Comparison of ENCODE assay signal across 16 mouse cellular contexts in the genomic region with DNA sequence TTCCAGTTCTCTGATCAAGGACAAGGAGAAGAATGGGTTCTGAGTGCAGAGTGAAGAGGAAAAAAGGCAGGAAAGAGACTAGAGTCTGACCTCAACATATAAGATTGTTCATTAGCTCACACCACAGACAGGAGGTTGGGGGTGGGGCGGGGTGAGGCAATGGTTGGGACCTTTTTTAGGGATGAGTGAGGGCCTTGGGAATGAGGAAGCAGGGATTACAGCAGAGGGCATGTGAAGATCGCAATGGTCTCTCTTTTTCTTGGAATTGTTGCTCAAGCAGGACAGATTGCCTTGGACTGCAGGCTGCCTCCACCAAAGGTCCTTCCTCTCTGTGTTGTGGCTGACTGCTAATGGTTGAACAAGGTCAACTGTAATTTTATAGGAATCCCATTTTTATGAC. TPM values are rescaled to one million over a fixed set of nuclear protein-coding genes. Genes with fewer than 3 reads are reported as not detected.
DNase-seq lines count a peak whose midpoint lies in the region; ATAC-seq and TF ChIP-seq lines count a peak whose summit lies in the region.
"Had no signal": no experiment of that assay in that cellular context is flagged by ENCODE, and none has a peak within 500 bp of the region (broad histone marks: within the 10 kb centered on the region; RNA-seq: fewer than 3 reads in every experiment).

No protein-coding gene starts in this region.

- 64% methylated on average over 2 of the region's 2 CpGs for WGBS in kidney, postnatal 0 days
- WGBS in kidney, embryonic 16.5 days = 67% methylated on average over 2 of the region's 2 CpGs
- 74% methylated on average over 2 of the region's 2 CpGs for WGBS in midbrain, embryonic 14.5 days

- H3K27ac ChIP-seq in kidney, postnatal 0 days = no peak overlapping the region
- H3K27ac ChIP-seq in kidney, embryonic 16.5 days (ENCODE audit: low read length) = no peak overlapping the region
- no peak overlapping the region for H3K27ac ChIP-seq in midbrain, embryonic 14.5 days (replicated peaks; ENCODE audit: low read depth, low read length)
- H3K27ac ChIP-seq: embryonic facial prominence, embryonic 15.5 days; heart, embryonic 15.5 days; midbrain, embryonic 13.5 days had no signal

- TF ChIP-seq CTCF in kidney, postnatal 0 days (IDR thresholded peaks at IDR 0.05; ENCODE audit: low read depth) = no peak

- H3K4me2 ChIP-seq in kidney, postnatal 0 days (ENCODE audit: low read length) = no peak overlapping the region
- no peak overlapping the region for H3K4me2 ChIP-seq in kidney, embryonic 16.5 days (replicated peaks; ENCODE audit: low read depth, low read length)
- H3K4me2 ChIP-seq in midbrain, embryonic 14.5 days (ENCODE audit: low read length) = no peak overlapping the region
- H3K4me2 ChIP-seq: embryonic facial prominence, embryonic 15.5 days; heart, embryonic 15.5 days; midbrain, embryonic 13.5 days had no signal

- DNase-seq in kidney, postnatal 0 days (ENCODE audit: low spot score) = no peak
- DNase-seq in adipocyte (ENCODE audit: low spot score) = peak; percentile 25
- peak; percentile 71 to 78 for DNase-seq in adrenal gland, postnatal 36 days
- DNase-seq in lung, postnatal 14 days = peak; percentile 28
- DNase-seq in right cerebral cortex, postnatal 10 days (ENCODE audit: low spot score in 2 of 2) = no peak
- no peak for DNase-seq in kidney, postnatal 10 days
- no peak for DNase-seq in midbrain, embryonic 14.5 days
- DNase-seq: cerebellum, postnatal 14 days; left cerebral cortex, postnatal 4 days had no signal

- no peak overlapping the region for H3K9ac ChIP-seq in kidney, postnatal 0 days (ENCODE audit: low read depth, low read length)
- no peak overlapping the region for H3K9ac ChIP-seq in kidney, embryonic 16.5 days (replicated peaks; ENCODE audit: low read length)
- no peak overlapping the region for H3K9ac ChIP-seq in midbrain, embryonic 14.5 days (replicated peaks; ENCODE audit: low read length)
- H3K9ac ChIP-seq: embryonic facial prominence, embryonic 15.5 days; heart, embryonic 15.5 days; midbrain, embryonic 13.5 days had no signal

- H3K27me3 ChIP-seq in kidney, postnatal 0 days (ENCODE audit: insufficient read depth, low read length) = no peaks in the 10 kb centered on the region
- H3K27me3 ChIP-seq in kidney, embryonic 16.5 days (ENCODE audit: insufficient read depth, low read length) = no peaks in the 10 kb centered on the region
- no peaks in the 10 kb centered on the region for H3K27me3 ChIP-seq in midbrain, embryonic 14.5 days (ENCODE audit: control insufficient read depth, insufficient read depth, low read length)
- H3K27me3 ChIP-seq: embryonic facial prominence, embryonic 15.5 days; heart, embryonic 15.5 days; midbrain, embryonic 13.5 days had no signal

- no peaks in the 10 kb centered on the region for H3K9me3 ChIP-seq in kidney, postnatal 0 days (replicated peaks; ENCODE audit: low read length)
- no peaks in the 10 kb centered on the region for H3K9me3 ChIP-seq in kidney, embryonic 16.5 days (ENCODE audit: low read length)
- no peaks in the 10 kb centered on the region for H3K9me3 ChIP-seq in midbrain, embryonic 14.5 days (ENCODE audit: control insufficient read depth, low read length)
- H3K9me3 ChIP-seq: embryonic facial prominence, embryonic 15.5 days; heart, embryonic 15.5 days; midbrain, embryonic 13.5 days had no signal

- H3K4me1 ChIP-seq in kidney, postnatal 0 days (replicated peaks; ENCODE audit: insufficient read depth, low read length) = no peaks in the 10 kb centered on the region
- H3K4me1 ChIP-seq in kidney, embryonic 16.5 days (ENCODE audit: insufficient read depth, low read length) = no peaks in the 10 kb centered on the region
- no peaks in the 10 kb centered on the region for H3K4me1 ChIP-seq in midbrain, embryonic 14.5 days (ENCODE audit: control insufficient read depth, insufficient read depth, low read length)
- H3K4me1 ChIP-seq: embryonic facial prominence, embryonic 15.5 days; midbrain, embryonic 13.5 days had no signal

- ATAC-seq in kidney, postnatal 0 days (replicated peaks; ENCODE audit: low FRiP score, low read depth) = 0 out of 2 replicates have a peak, but pooled peaks have one; percentile 40
- ATAC-seq in kidney, embryonic 16.5 days (ENCODE audit: low FRiP score, low TSS enrichment) = no peak
- no peak for ATAC-seq in midbrain, embryonic 14.5 days (ENCODE audit: low FRiP score, low TSS enrichment)
- ATAC-seq: inflammation-experienced regulatory T-cells, adult 6 months; midbrain, embryonic 13.5 days had no signal

- no peaks in the 10 kb centered on the region for H3K36me3 ChIP-seq in kidney, postnatal 0 days (ENCODE audit: insufficient read depth, low read length)
- no peaks in the 10 kb centered on the region for H3K36me3 ChIP-seq in kidney, embryonic 16.5 days (ENCODE audit: insufficient read depth, low read length)
- no peaks in the 10 kb centered on the region for H3K36me3 ChIP-seq in midbrain, embryonic 14.5 days (ENCODE audit: control insufficient read depth, insufficient read depth, low read length)
- H3K36me3 ChIP-seq: embryonic facial prominence, embryonic 15.5 days; heart, embryonic 15.5 days; midbrain, embryonic 13.5 days had no signal

- no peak overlapping the region for H3K4me3 ChIP-seq in kidney, postnatal 0 days (replicated peaks; ENCODE audit: low read depth, low read length)
- H3K4me3 ChIP-seq in kidney, embryonic 16.5 days (ENCODE audit: low read length) = no peak overlapping the region
- H3K4me3 ChIP-seq in midbrain, embryonic 14.5 days (replicated peaks; ENCODE audit: low read depth, low read length) = no peak overlapping the region
- H3K4me3 ChIP-seq: embryonic facial prominence, embryonic 15.5 days; heart, embryonic 15.5 days; midbrain, embryonic 13.5 days had no signal

RNA-seq across cellular contexts. Expression of gene Pklr, which starts 12.6 kb away (rescaled TPM):
- 3.7 and 6.8 TPM in 2 replicates for polyA plus RNA-seq in kidney, postnatal 0 days (2015; fragmentation: Nextera tagmentation; extraction: Ambion mirVana)
- 4.7 and 5.0 TPM in 2 replicates for polyA plus RNA-seq in kidney, embryonic 16.5 days (2015; fragmentation: Nextera tagmentation; extraction: Ambion mirVana)
- not detected for total RNA-seq in adrenal gland, postnatal 36 days (2021)
- 0.07 and 0.29 TPM in 2 replicates for polyA plus RNA-seq in midbrain, embryonic 14.5 days (2014; fragmentation: Nextera tagmentation; extraction: Ambion mirVana)
- polyA plus RNA-seq: inflammation-experienced regulatory T-cells, adult 6 months; midbrain, embryonic 13.5 days had no signal

RNA-seq across cellular contexts. Expression of gene Fdps, which starts 21.6 kb away (rescaled TPM):
- 138 and 150 TPM in 2 replicates for polyA plus RNA-seq in kidney, postnatal 0 days (2015; fragmentation: Nextera tagmentation; extraction: Ambion mirVana)
- polyA plus RNA-seq in kidney, embryonic 16.5 days (2015; fragmentation: Nextera tagmentation; extraction: Ambion mirVana) = 175 and 179 TPM in 2 replicates
- 100 to 1,000 TPM; 353 to 497 TPM for total RNA-seq in adrenal gland, postnatal 36 days (2021)
- 364 and 475 TPM in 2 replicates for polyA plus RNA-seq in midbrain, embryonic 14.5 days (2014; fragmentation: Nextera tagmentation; extraction: Ambion mirVana)

RNA-seq across cellular contexts. Expression of gene Gm43738, which starts 22.4 kb away (rescaled TPM):
- polyA plus RNA-seq in kidney, postnatal 0 days (2015; fragmentation: Nextera tagmentation; extraction: Ambion mirVana) = not detected in 2 replicates
- polyA plus RNA-seq in kidney, embryonic 16.5 days (2015; fragmentation: Nextera tagmentation; extraction: Ambion mirVana) = not detected in 2 replicates
- total RNA-seq in adrenal gland, postnatal 36 days (2021) = under 1 TPM in 1 of 2 experiments, not detected in 1; 0.17 TPM
- not detected in 2 replicates for polyA plus RNA-seq in midbrain, embryonic 14.5 days (2014; fragmentation: Nextera tagmentation; extraction: Ambion mirVana)
- total RNA-seq: left cerebral cortex, postnatal 4 days had no signal
- polyA plus RNA-seq: embryonic facial prominence, embryonic 15.5 days; inflammation-experienced regulatory T-cells, adult 6 months; midbrain, embryonic 13.5 days; neural tube, embryonic 14.5 days; stomach, embryonic 16.5 days had no signal

RNA-seq across cellular contexts. Expression of gene Rusc1, which starts 30.2 kb away (rescaled TPM):
- 19.8 TPM in 2 replicates for polyA plus RNA-seq in kidney, postnatal 0 days (2015; fragmentation: Nextera tagmentation; extraction: Ambion mirVana)
- 21.3 and 22.5 TPM in 2 replicates for polyA plus RNA-seq in kidney, embryonic 16.5 days (2015; fragmentation: Nextera tagmentation; extraction: Ambion mirVana)
- 10 to 100 TPM; 26.9 to 30.8 TPM for total RNA-seq in adrenal gland, postnatal 36 days (2021)
- polyA plus RNA-seq in midbrain, embryonic 14.5 days (2014; fragmentation: Nextera tagmentation; extraction: Ambion mirVana) = 90.1 and 107 TPM in 2 replicates

RNA-seq across cellular contexts. Expression of gene Hcn3, which starts 36.7 kb away (rescaled TPM):
- 0.71 and 0.91 TPM in 2 replicates for polyA plus RNA-seq in kidney, postnatal 0 days (2015; fragmentation: Nextera tagmentation; extraction: Ambion mirVana)
- polyA plus RNA-seq in kidney, embryonic 16.5 days (2015; fragmentation: Nextera tagmentation; extraction: Ambion mirVana) = 1.8 and 2.0 TPM in 2 replicates
- 1 to 10 TPM; 1.9 to 9.7 TPM for total RNA-seq in adrenal gland, postnatal 36 days (2021)
- 23.6 and 30.7 TPM in 2 replicates for polyA plus RNA-seq in midbrain, embryonic 14.5 days (2014; fragmentation: Nextera tagmentation; extraction: Ambion mirVana)

Comparison
In these comparisons a context has a peak if more than half of its experiments do, and no peak if none do; other contexts are left out.
1. DNase-seq: peak in adipocyte (single experiment), adrenal gland, postnatal 36 days (2 of 2) and lung, postnatal 14 days (single experiment); none in kidney, postnatal 0 days (single experiment), right cerebral cortex, postnatal 10 days (0 of 2), kidney, postnatal 10 days (single experiment) and midbrain, embryonic 14.5 days (single experiment).